ENCODE assay signal across 19 mouse cellular contexts in the genomic region with DNA sequence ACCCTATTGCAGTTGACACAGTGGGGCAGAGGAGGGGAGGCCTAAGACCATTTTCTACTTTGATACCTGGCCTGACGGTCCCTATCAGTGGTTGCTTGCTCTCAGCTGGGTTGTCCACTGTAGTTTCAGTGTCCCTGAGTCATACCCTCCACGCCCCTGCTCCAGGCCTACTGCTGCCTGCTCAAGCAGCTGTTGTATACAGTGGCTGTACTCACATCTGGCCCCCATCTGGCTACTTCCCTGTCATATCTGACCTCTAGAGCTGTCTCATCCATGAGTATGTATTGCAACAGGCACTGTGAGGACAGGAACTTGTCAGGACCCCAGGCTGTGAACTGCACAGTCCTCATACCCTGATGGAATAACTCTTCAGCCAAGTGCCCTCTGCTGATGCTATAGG.
"Had no signal": no experiment of that assay in that cellular context is flagged by ENCODE, and none has a peak within 500 bp of the region (broad histone marks: within the 10 kb centered on the region; RNA-seq: fewer than 3 reads in every experiment).

No protein-coding gene starts in this region.

- H3K9ac ChIP-seq: liver, embryonic 12.5 days; liver, embryonic 14.5 days; lung, embryonic 15.5 days; midbrain, embryonic 12.5 days; neural tube, embryonic 13.5 days; neural tube, embryonic 15.5 days; stomach, embryonic 15.5 days had no signal

- H3K27me3 ChIP-seq: liver, embryonic 12.5 days; megakaryocyte, embryonic 14.5 days; midbrain, embryonic 12.5 days had no signal

- H3K27ac ChIP-seq: liver, embryonic 12.5 days; liver, embryonic 14.5 days; lung, embryonic 15.5 days; midbrain, embryonic 10.5 days; midbrain, embryonic 12.5 days; neural tube, embryonic 13.5 days; neural tube, embryonic 15.5 days; stomach, embryonic 15.5 days had no signal

- DNase-seq: lung, adult 18-20 months; lung, postnatal 14 days; lung, postnatal 36 days; midbrain, embryonic 14.5 days; right cerebral cortex, postnatal 14 days; thymus, adult 18-20 months; thymus, postnatal 14 days; thymus, postnatal 36 days had no signal

- H3K4me1 ChIP-seq: liver, embryonic 12.5 days; lung, embryonic 15.5 days; megakaryocyte, embryonic 14.5 days; midbrain, embryonic 12.5 days; neural tube, embryonic 13.5 days; neural tube, embryonic 15.5 days; stomach, embryonic 15.5 days had no signal

- H3K36me3 ChIP-seq: liver, embryonic 12.5 days; lung, embryonic 15.5 days; midbrain, embryonic 10.5 days; midbrain, embryonic 12.5 days; neural tube, embryonic 13.5 days; neural tube, embryonic 15.5 days; stomach, embryonic 15.5 days had no signal

- H3K4me3 ChIP-seq: liver, embryonic 12.5 days; lung, embryonic 15.5 days; megakaryocyte, embryonic 14.5 days; midbrain, embryonic 10.5 days; midbrain, embryonic 12.5 days; myocyte; neural tube, embryonic 13.5 days; neural tube, embryonic 15.5 days; stomach, embryonic 15.5 days had no signal

- H3K9me3 ChIP-seq: liver, embryonic 12.5 days; lung, embryonic 15.5 days; midbrain, embryonic 10.5 days; midbrain, embryonic 12.5 days; neural tube, embryonic 13.5 days; neural tube, embryonic 15.5 days; stomach, embryonic 15.5 days had no signal

- H3K4me2 ChIP-seq: liver, embryonic 12.5 days; lung, embryonic 15.5 days; midbrain, embryonic 12.5 days; neural tube, embryonic 13.5 days; neural tube, embryonic 15.5 days; stomach, embryonic 15.5 days had no signal

- ATAC-seq: liver, embryonic 12.5 days; midbrain, embryonic 16.5 days had no signal
